Mouse (Mus musculus): ENCODE data around the gene Rtkn.

Rtkn gene

DNA sequence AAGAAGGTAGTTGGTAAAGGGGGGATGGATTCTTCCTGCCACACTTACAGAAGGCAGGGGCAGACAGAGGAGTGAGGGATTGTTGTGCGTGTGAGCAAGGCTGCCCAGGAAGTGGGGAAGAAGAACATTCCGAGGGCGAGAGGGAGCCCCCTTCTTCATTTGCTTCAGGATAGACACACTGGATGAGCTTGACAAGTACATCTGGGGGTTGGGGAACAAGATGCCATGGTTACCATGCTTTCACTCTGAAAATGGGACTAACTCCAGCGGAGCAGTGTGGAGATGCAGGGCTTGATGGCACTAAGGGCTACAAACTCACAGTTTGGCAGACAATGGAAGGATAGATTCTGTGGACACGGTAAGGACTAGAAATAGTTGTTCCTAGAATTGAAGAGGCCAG is 35.8 kb downstream of the Rtkn start:
- no peak for DNase-seq (ENCODE audit: low read depth, low spot score)

DNA sequence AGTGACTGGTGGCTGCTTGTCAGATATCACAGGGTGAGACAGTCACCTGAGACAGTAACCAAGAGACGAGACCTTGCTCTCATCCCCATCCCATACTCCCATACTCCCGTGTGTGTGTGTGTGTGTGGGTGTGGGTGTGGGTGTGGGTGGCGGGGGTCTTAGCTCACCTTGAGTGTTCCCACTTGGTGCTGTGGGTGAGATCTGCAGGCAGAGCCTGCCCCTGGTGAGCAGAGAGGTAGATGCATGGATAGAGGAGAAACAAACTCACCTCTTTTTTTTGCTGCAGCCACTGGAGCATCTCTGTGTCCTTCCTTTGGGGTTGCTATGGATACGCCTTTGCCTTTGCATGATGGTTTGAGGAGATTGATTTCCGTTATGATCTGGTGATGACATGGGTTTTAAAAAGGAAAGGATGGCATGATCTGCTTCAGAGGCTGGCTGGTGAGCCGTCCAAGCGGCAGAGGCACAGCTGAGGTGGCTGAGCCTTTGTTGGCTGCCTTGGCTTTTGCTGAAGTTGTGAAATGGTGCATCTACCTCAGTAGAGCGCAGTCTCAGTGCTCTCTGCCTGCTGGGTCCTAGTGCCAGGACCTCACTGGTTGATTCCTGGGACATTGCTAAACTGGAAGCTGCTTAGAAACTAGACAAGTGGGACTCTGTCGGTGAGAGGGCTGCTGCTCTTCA is 37.1 kb downstream of the Rtkn start:
- DNase-seq (ENCODE audit: low read depth, low spot score), result no peak

GRCm38 (mm10) chr6:83175996-83176395 is 40.7 kb downstream of the Rtkn start:
- peak; percentile 50 for DNase-seq (ENCODE audit: low read depth, low spot score)

- DNase-seq (ENCODE audit: low read depth, low spot score), result no peak
Measured at GRCm38 (mm10) chr6:83179390-83180117, 44.3 kb downstream of the Rtkn start.

- DNase-seq (ENCODE audit: low read depth, low spot score), result no peak
Measured at GRCm38 (mm10) chr6:83180605-83181004, 45.3 kb downstream of the Rtkn start.

DNA sequence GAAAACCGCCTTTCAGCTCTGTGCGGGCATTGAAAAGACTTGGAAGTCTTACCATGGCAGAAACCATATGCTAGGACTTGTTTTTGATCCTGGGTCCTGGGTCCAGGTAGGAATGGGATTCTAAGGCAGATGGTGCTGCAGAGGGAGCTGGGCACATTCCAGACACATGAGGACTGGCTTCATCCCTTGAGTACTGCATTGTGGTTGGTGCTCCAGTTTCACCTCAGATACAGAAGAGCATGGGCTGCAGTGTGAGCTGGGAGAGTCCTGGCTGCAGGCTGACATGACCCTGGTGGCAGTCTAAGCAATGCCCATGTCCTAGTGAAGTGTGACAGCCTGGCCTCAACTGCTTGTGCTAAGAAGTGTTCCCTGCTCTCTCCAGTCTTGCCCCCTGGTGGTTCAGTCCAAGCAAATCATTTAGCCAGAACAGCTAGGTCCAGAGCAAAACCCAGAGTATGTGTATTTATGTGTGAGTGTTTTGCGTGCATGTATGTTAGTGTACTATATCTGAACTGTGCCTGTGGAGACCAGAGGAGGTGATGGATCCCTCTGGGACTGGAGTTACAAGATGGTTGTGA is 49.7 kb downstream of the Rtkn start:
- DNase-seq (ENCODE audit: low read depth, low spot score), result no peak

DNA sequence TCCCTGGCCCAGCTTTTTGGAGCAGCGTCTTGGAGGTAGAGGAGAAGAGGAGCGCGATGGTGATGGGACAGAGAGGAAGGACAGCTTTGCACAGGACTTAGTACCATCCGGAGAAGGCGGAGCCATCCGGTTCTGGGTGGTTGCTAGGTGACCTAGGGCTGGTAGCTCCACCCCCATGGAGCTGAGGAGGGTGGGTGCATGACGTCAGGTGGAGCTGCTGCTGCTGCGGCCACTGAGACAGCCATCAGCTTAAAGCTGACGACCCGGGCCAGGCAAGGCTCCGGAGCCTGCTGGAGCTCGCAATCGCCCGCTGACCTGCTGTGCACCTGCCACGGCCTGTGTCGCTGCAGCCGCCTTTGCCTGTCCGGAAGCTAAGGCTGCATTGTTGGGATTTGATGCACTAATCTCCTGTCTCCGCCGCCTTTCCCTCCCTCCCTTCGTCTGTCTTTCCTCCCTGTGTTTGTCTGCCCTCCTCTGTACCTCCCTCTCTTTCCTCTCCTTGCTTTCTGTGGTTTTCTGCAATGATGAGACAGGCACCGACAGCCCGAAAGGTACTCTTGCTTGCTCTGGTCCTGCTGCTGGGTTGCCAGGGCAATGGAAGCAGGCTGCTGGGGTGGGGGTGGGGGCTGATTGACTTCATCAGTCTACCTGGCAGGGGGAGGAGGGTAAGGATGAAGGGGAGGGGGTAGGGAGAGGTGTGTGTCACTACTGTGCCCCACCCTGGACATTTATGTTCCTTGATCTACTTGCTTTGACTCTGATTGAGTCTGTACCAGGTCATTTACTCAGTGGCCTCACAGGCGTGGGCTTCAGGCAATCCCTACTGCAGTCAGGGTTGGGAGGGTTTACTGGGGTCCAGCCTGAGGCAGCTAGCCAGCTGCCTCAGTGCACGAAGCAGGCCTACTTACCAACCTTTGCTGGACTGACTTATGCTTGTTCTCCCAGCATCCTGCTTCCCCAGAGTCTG is 50.9 kb downstream of the Rtkn start:
- peak; percentile 20 for DNase-seq (ENCODE audit: low read depth, low spot score)

GRCm38 (mm10) chr6:83186946-83187345 is 51.7 kb downstream of the Rtkn start:
- no peak for DNase-seq (ENCODE audit: low read depth, low spot score)

DNA sequence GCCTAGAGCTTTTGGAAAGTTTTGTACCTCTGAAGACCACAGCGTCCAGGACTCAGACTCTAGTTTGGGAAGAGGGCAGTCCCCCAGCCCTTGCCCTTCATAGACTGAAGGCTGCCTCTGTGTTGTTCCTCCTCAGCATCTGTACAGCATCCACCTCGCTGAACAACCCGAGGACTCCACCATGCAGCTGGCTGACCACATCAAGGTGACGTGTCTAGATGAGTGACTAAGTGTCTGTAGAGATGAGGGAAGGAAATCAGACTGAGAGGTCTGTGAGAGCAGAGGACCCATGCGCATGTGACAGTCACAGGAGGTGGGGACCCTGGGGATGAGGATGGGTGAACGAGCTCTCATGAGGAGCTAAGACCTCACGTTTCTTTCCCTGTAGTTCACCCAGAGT is 58.3 kb downstream of the Rtkn start:
- DNase-seq (ENCODE audit: low read depth, low spot score), result no peak

- no peak for DNase-seq (ENCODE audit: low read depth, low spot score)
Measured at GRCm38 (mm10) chr6:83197345-83198004, 62.2 kb downstream of the Rtkn start.

Measured in skeletal muscle tissue, adult 2 months (tissue).